In genomic region chr15:81926446-81926822, GRCm38 (mm10) we compare ENCODE assay signal across 10 mouse cellular contexts. TPM values are rescaled to one million over a fixed set of nuclear protein-coding genes. Genes with fewer than 3 reads are reported as not detected.
A peak's percentile ranks its signal among the peaks of the same experiment; 100 is the strongest.
DNase-seq lines count a peak whose midpoint lies in the region; ATAC-seq lines count a peak whose summit lies in the region.
"Had no signal": no experiment of that assay in that cellular context is flagged by ENCODE, and none has a peak within 500 bp of the region (broad histone marks: within the 10 kb centered on the region; RNA-seq: fewer than 3 reads in every experiment).

No protein-coding gene starts in this region.

- no peaks in the 10 kb centered on the region for H3K27me3 ChIP-seq in heart, embryonic 15.5 days
- no peaks in the 10 kb centered on the region for H3K27me3 ChIP-seq in embryonic facial prominence, embryonic 13.5 days
- no peaks in the 10 kb centered on the region for H3K27me3 ChIP-seq in hindbrain, embryonic 16.5 days (replicated peaks; ENCODE audit: control insufficient read depth, insufficient read depth, low read length)
- no peaks in the 10 kb centered on the region for H3K27me3 ChIP-seq in midbrain, embryonic 13.5 days

- no peak for DNase-seq in heart, adult 9 months (ENCODE audit: low spot score in 2 of 2)
- no peak for DNase-seq in urinary bladder, adult 18-20 months (ENCODE audit: low spot score in 2 of 2)
- no peak for DNase-seq in adrenal gland, adult 18-20 months (ENCODE audit: low spot score in 2 of 2)
- no peak for DNase-seq in kidney, adult 11 months

- peak overlapping the region; percentile 81 for H3K4me3 ChIP-seq in heart, embryonic 15.5 days
- peak overlapping the region; percentile 79 for H3K4me3 ChIP-seq in embryonic facial prominence, embryonic 13.5 days
- peak overlapping the region; percentile 82 for H3K4me3 ChIP-seq in hindbrain, embryonic 16.5 days (ENCODE audit: low read length)
- peak overlapping the region; percentile 68 for H3K4me3 ChIP-seq in midbrain, embryonic 13.5 days (replicated peaks)

- ATAC-seq in heart, embryonic 15.5 days (replicated peaks; ENCODE audit: insufficient number of reproducible peaks, insufficient read depth, low FRiP score, low read depth), result no peak
- ATAC-seq in embryonic facial prominence, embryonic 13.5 days (ENCODE audit: insufficient number of reproducible peaks, insufficient read depth, low FRiP score, low TSS enrichment, low read depth), result no peak
- no peak; the same call in 1 of the 2 replicates for ATAC-seq in hindbrain, embryonic 16.5 days
- no peak for ATAC-seq in midbrain, embryonic 13.5 days

- peak overlapping the region; percentile 25; the same call in 1 of the 2 replicates for H3K27ac ChIP-seq in heart, embryonic 15.5 days
- peak overlapping the region; percentile 48; the same call in 1 of the 2 replicates for H3K27ac ChIP-seq in embryonic facial prominence, embryonic 13.5 days
- peak overlapping the region; percentile 87 for H3K27ac ChIP-seq in hindbrain, embryonic 16.5 days (ENCODE audit: low read depth, low read length)
- peak overlapping the region; percentile 91 for H3K27ac ChIP-seq in midbrain, embryonic 13.5 days

- 36% methylated on average over 9 of the region's 9 CpGs for WGBS in heart, embryonic 15.5 days
- WGBS in embryonic facial prominence, embryonic 13.5 days, result 40% methylated on average over 9 of the region's 9 CpGs
- 26% methylated on average over 9 of the region's 9 CpGs for WGBS in hindbrain, embryonic 16.5 days
- WGBS in midbrain, embryonic 13.5 days, result 26% methylated on average over 9 of the region's 9 CpGs

- H3K9me3 ChIP-seq in heart, embryonic 15.5 days (replicated peaks), result no peaks in the 10 kb centered on the region
- no peaks in the 10 kb centered on the region for H3K9me3 ChIP-seq in embryonic facial prominence, embryonic 13.5 days
- no peaks in the 10 kb centered on the region for H3K9me3 ChIP-seq in hindbrain, embryonic 16.5 days (ENCODE audit: control insufficient read depth, low read length)
- no peaks in the 10 kb centered on the region for H3K9me3 ChIP-seq in midbrain, embryonic 13.5 days

- H3K36me3 ChIP-seq in heart, embryonic 15.5 days, result no peaks in the 10 kb centered on the region
- H3K36me3 ChIP-seq in embryonic facial prominence, embryonic 13.5 days, result peaks cover 15% of the 10 kb centered on the region; the same call in 1 of the 2 replicates
- H3K36me3 ChIP-seq in hindbrain, embryonic 16.5 days (ENCODE audit: control insufficient read depth, insufficient read depth, low read length), result no peaks in the 10 kb centered on the region
- peaks cover 14% of the 10 kb centered on the region; the same call in 1 of the 2 replicates for H3K36me3 ChIP-seq in midbrain, embryonic 13.5 days

- peaks cover 25% of the 10 kb centered on the region for H3K4me1 ChIP-seq in heart, embryonic 15.5 days (replicated peaks)
- H3K4me1 ChIP-seq in embryonic facial prominence, embryonic 13.5 days, result peaks cover 19% of the 10 kb centered on the region
- peaks cover 25% of the 10 kb centered on the region for H3K4me1 ChIP-seq in hindbrain, embryonic 16.5 days (ENCODE audit: control insufficient read depth, insufficient read depth, low read depth, low read length)
- peaks cover 40% of the 10 kb centered on the region for H3K4me1 ChIP-seq in midbrain, embryonic 13.5 days (replicated peaks)

- H3K9ac ChIP-seq in heart, embryonic 15.5 days, result no peak overlapping the region
- 0 out of 2 replicates have a peak overlapping the region, but pooled peaks have one; percentile 27 for H3K9ac ChIP-seq in embryonic facial prominence, embryonic 13.5 days
- H3K9ac ChIP-seq in hindbrain, embryonic 16.5 days (ENCODE audit: low read depth, low read length), result no peak overlapping the region
- no peak overlapping the region for H3K9ac ChIP-seq in midbrain, embryonic 13.5 days (replicated peaks)

- peak overlapping the region; percentile 98 for H3K4me2 ChIP-seq in heart, embryonic 15.5 days
- H3K4me2 ChIP-seq in embryonic facial prominence, embryonic 13.5 days, result peak overlapping the region; percentile 94
- H3K4me2 ChIP-seq in hindbrain, embryonic 16.5 days (ENCODE audit: low read length), result peak overlapping the region; percentile 95
- H3K4me2 ChIP-seq in midbrain, embryonic 13.5 days (replicated peaks), result peak overlapping the region; percentile 90

RNA-seq across cellular contexts. Expression of gene Polr3h, which starts 0.4 kb away (rescaled TPM):
- polyA plus RNA-seq in heart, embryonic 15.5 days (2015; fragmentation: Nextera tagmentation; extraction: Ambion mirVana), result 134 and 145 TPM in 2 replicates
- 51.8 and 63.9 TPM in 2 replicates for polyA plus RNA-seq in embryonic facial prominence, embryonic 13.5 days (2015; fragmentation: Nextera tagmentation; extraction: Ambion mirVana)
- polyA plus RNA-seq in hindbrain, embryonic 16.5 days (2015; fragmentation: Nextera tagmentation; extraction: Ambion mirVana), result 88.2 and 105 TPM in 2 replicates
- 69.7 and 70.1 TPM in 2 replicates for polyA plus RNA-seq in midbrain, embryonic 13.5 days (2015; fragmentation: Nextera tagmentation; extraction: Ambion mirVana)
- 10 to 100 TPM; 16.2 to 19.9 TPM for total RNA-seq in adrenal gland, adult 18-20 months (2021)

RNA-seq across cellular contexts. Expression of gene Csdc2, which starts 10.1 kb away (rescaled TPM):
- 5.7 and 9.6 TPM in 2 replicates for polyA plus RNA-seq in heart, embryonic 15.5 days (2015; fragmentation: Nextera tagmentation; extraction: Ambion mirVana)
- polyA plus RNA-seq in embryonic facial prominence, embryonic 13.5 days (2015; fragmentation: Nextera tagmentation; extraction: Ambion mirVana), result 10.9 and 11.4 TPM in 2 replicates
- 287 and 292 TPM in 2 replicates for polyA plus RNA-seq in hindbrain, embryonic 16.5 days (2015; fragmentation: Nextera tagmentation; extraction: Ambion mirVana)
- 96.4 and 102 TPM in 2 replicates for polyA plus RNA-seq in midbrain, embryonic 13.5 days (2015; fragmentation: Nextera tagmentation; extraction: Ambion mirVana)
- total RNA-seq in adrenal gland, adult 18-20 months (2021), result 1 to 10 TPM; 6.9 to 9.2 TPM
- polyA plus RNA-seq: CD4-positive, CD25-positive, alpha-beta regulatory T cell, adult 4 months had no signal

RNA-seq across cellular contexts. Expression of gene Pmm1, which starts 34.3 kb away (rescaled TPM):
- 18.1 and 27.9 TPM in 2 replicates for polyA plus RNA-seq in heart, embryonic 15.5 days (2015; fragmentation: Nextera tagmentation; extraction: Ambion mirVana)
- polyA plus RNA-seq in embryonic facial prominence, embryonic 13.5 days (2015; fragmentation: Nextera tagmentation; extraction: Ambion mirVana), result 30.0 and 35.7 TPM in 2 replicates
- 122 and 142 TPM in 2 replicates for polyA plus RNA-seq in hindbrain, embryonic 16.5 days (2015; fragmentation: Nextera tagmentation; extraction: Ambion mirVana)
- 40.5 and 41.2 TPM in 2 replicates for polyA plus RNA-seq in midbrain, embryonic 13.5 days (2015; fragmentation: Nextera tagmentation; extraction: Ambion mirVana)
- 10 to 100 TPM; 58.0 to 85.4 TPM for total RNA-seq in adrenal gland, adult 18-20 months (2021)

RNA-seq across cellular contexts. Expression of gene 1700029P11Rik, which starts 53.9 kb away (rescaled TPM):
- polyA plus RNA-seq in heart, embryonic 15.5 days (2015; fragmentation: Nextera tagmentation; extraction: Ambion mirVana), result not detected in 2 replicates
- polyA plus RNA-seq in embryonic facial prominence, embryonic 13.5 days (2015; fragmentation: Nextera tagmentation; extraction: Ambion mirVana), result not detected in 2 replicates
- not detected in 2 replicates for polyA plus RNA-seq in hindbrain, embryonic 16.5 days (2015; fragmentation: Nextera tagmentation; extraction: Ambion mirVana)
- polyA plus RNA-seq in midbrain, embryonic 13.5 days (2015; fragmentation: Nextera tagmentation; extraction: Ambion mirVana), result not detected in 2 replicates
- not detected for total RNA-seq in adrenal gland, adult 18-20 months (2021)
- total RNA-seq: left cerebral cortex, postnatal 25 days had no signal
- polyA plus RNA-seq: CD4-positive, CD25-positive, alpha-beta regulatory T cell, adult 4 months had no signal

RNA-seq across cellular contexts. Expression of gene Aco2, which starts 54.3 kb away (rescaled TPM):
- 610 and 636 TPM in 2 replicates for polyA plus RNA-seq in heart, embryonic 15.5 days (2015; fragmentation: Nextera tagmentation; extraction: Ambion mirVana)
- 148 and 151 TPM in 2 replicates for polyA plus RNA-seq in embryonic facial prominence, embryonic 13.5 days (2015; fragmentation: Nextera tagmentation; extraction: Ambion mirVana)
- polyA plus RNA-seq in hindbrain, embryonic 16.5 days (2015; fragmentation: Nextera tagmentation; extraction: Ambion mirVana), result 333 and 346 TPM in 2 replicates
- polyA plus RNA-seq in midbrain, embryonic 13.5 days (2015; fragmentation: Nextera tagmentation; extraction: Ambion mirVana), result 220 and 221 TPM in 2 replicates
- total RNA-seq in adrenal gland, adult 18-20 months (2021), result 1,000 to 10,000 TPM in 1 of 2 experiments, 100 to 1,000 TPM in 1; 791 to 1,455 TPM

Comparison
In these comparisons a context has a peak if more than half of its experiments do, and no peak if none do; other contexts are left out.
1. H3K27ac ChIP-seq: peak in every context shown above with its lines; median percentile 91 in midbrain, embryonic 13.5 days; 87 in hindbrain, embryonic 16.5 days; 48 in embryonic facial prominence, embryonic 13.5 days; 25 in heart, embryonic 15.5 days.